ENCODE assay signal across 8 mouse cellular contexts in genomic region chr2:90580236-90581005, GRCm38 (mm10). TPM values are rescaled to one million over a fixed set of nuclear protein-coding genes. Genes with fewer than 3 reads are reported as not detected.
DNase-seq lines count a peak whose midpoint lies in the region; ATAC-seq and TF ChIP-seq lines count a peak whose summit lies in the region.

Ptprj (minus strand) TSS chr2:90580647.

- H3K9me3 ChIP-seq in ES-E14 (ENCODE audit: control insufficient read depth, insufficient read depth, low read depth, low read length), result no peaks in the 10 kb centered on the region
- no peaks in the 10 kb centered on the region for H3K9me3 ChIP-seq in forebrain, embryonic 15.5 days
- no peaks in the 10 kb centered on the region for H3K9me3 ChIP-seq in neural tube, embryonic 14.5 days (ENCODE audit: control insufficient read depth, low read length)

- H3K36me3 ChIP-seq in ES-E14 (ENCODE audit: control insufficient read depth, insufficient read depth, low read length, poor library complexity, severe bottlenecking), result no peaks in the 10 kb centered on the region
- H3K36me3 ChIP-seq in forebrain, embryonic 15.5 days, result no peaks in the 10 kb centered on the region
- no peaks in the 10 kb centered on the region for H3K36me3 ChIP-seq in neural tube, embryonic 14.5 days (ENCODE audit: control insufficient read depth, insufficient read depth, low read length)

- peak within 1 kb of the TSS; percentile 86 to 96 for H3K4me3 ChIP-seq in ES-E14 (ENCODE audit: insufficient read depth in 1 of 2, low read depth in 1 of 2, low read length in 2 of 2, poor library complexity in 1 of 2, severe bottlenecking in 1 of 2)
- peak within 1 kb of the TSS; percentile 73 for H3K4me3 ChIP-seq in forebrain, embryonic 15.5 days
- H3K4me3 ChIP-seq in lung, adult 2 months (replicated peaks; ENCODE audit: extremely low read depth, low read depth, low read length), result peak within 1 kb of the TSS; percentile 88
- peak within 1 kb of the TSS; percentile 91 for H3K4me3 ChIP-seq in neural tube, embryonic 14.5 days (ENCODE audit: low read depth, low read length)

- intact Hi-C loops in heart, postnatal 25 days (cut with DNase I), result loop anchor here (2.0 to 5.0 kb wide), 2 partner anchors 98 to 103 kb away; no protein-coding TSS in a partner anchor

- WGBS in forebrain, embryonic 15.5 days, result under 1% methylated on average over 96 of the region's 100 CpGs
- under 1% methylated on average over 96 of the region's 100 CpGs for WGBS in large intestine, adult 2 months
- WGBS in lung, adult 2 months, result under 1% methylated on average over 99 of the region's 100 CpGs
- under 1% methylated on average over 30 of the region's 100 CpGs for WGBS in neural tube, embryonic 14.5 days

- no peak for DNase-seq in ES-E14 (ENCODE audit: low read depth, low spot score)
- peak; percentile 77 for DNase-seq in cerebellum, adult 11-12 months
- peak; percentile 62 for DNase-seq in heart, postnatal 25 days (ENCODE audit: low spot score)
- no peak for DNase-seq in large intestine, adult 2 months (ENCODE audit: low read depth, low spot score)
- peak; percentile 76 for DNase-seq in lung, adult 2 months
- DNase-seq in testis, postnatal 14 days (ENCODE audit: low spot score), result peak; percentile 35

- H3K27me3 ChIP-seq in forebrain, embryonic 15.5 days, result 0 out of 2 replicates have a peak, but pooled peaks cover 3% of the 10 kb centered on the region
- H3K27me3 ChIP-seq in neural tube, embryonic 14.5 days (ENCODE audit: control insufficient read depth, insufficient read depth, low read length), result no peaks in the 10 kb centered on the region

- no peak for TF ChIP-seq CTCF in lung, adult 2 months (IDR thresholded peaks at IDR 0.05; ENCODE audit: insufficient read depth, low read length)

- peak; percentile 83 for ATAC-seq in forebrain, embryonic 15.5 days (replicated peaks)
- peak; percentile 87 for ATAC-seq in neural tube, embryonic 14.5 days (ENCODE audit: low read depth)

- peak within 1 kb of the TSS; percentile 76 for H3K9ac ChIP-seq in ES-E14 (ENCODE audit: insufficient read depth, low read depth, low read length, poor library complexity, severe bottlenecking)
- H3K9ac ChIP-seq in forebrain, embryonic 15.5 days (replicated peaks), result peak within 1 kb of the TSS; percentile 81
- peak within 1 kb of the TSS; percentile 96 for H3K9ac ChIP-seq in neural tube, embryonic 14.5 days (replicated peaks; ENCODE audit: low read depth, low read length)

- no peak within 1 kb of the TSS for H3K27ac ChIP-seq in ES-E14 (ENCODE audit: insufficient read depth, low read depth, low read length, poor library complexity, severe bottlenecking)
- H3K27ac ChIP-seq in forebrain, embryonic 15.5 days (replicated peaks), result peak within 1 kb of the TSS; percentile 83
- H3K27ac ChIP-seq in neural tube, embryonic 14.5 days (ENCODE audit: low read depth, low read length), result peak within 1 kb of the TSS; percentile 86

- TF ChIP-seq POLR2A in lung, adult 2 months (IDR thresholded peaks at IDR 0.05; ENCODE audit: borderline replicate concordance, extremely low read depth, low read depth, low read length), result peak; percentile 20; the same call in 1 of the 2 replicates

- in situ Hi-C loops in ES-E14 (cut with MboI; ENCODE audit: low sequenced_read_pairs in 2 of 2, unreplicated experiment in 2 of 2), result no loop called here

- peak within 1 kb of the TSS; percentile 65 for H3K4me2 ChIP-seq in forebrain, embryonic 15.5 days (replicated peaks)
- H3K4me2 ChIP-seq in neural tube, embryonic 14.5 days (ENCODE audit: low read depth, low read length), result peak within 1 kb of the TSS; percentile 71

- peaks cover 0 to 7% of the 10 kb centered on the region in 2 experiments; a peak in 1 of 4 replicates for H3K4me1 ChIP-seq in ES-E14 (ENCODE audit: control insufficient read depth in 2 of 2, insufficient read depth in 2 of 2, low read length in 2 of 2, poor library complexity in 1 of 2)
- H3K4me1 ChIP-seq in forebrain, embryonic 15.5 days, result peaks cover 14% of the 10 kb centered on the region
- H3K4me1 ChIP-seq in lung, adult 2 months (ENCODE audit: control insufficient read depth, insufficient read depth, low read length), result peaks cover 12% of the 10 kb centered on the region
- H3K4me1 ChIP-seq in neural tube, embryonic 14.5 days (ENCODE audit: control insufficient read depth, insufficient read depth, low read length), result 0 out of 2 replicates have a peak, but pooled peaks cover 3% of the 10 kb centered on the region

TF ChIP-seq in ES-E14, 5 proteins besides CTCF, POLR2A, EP300 and RAD21:
- TF ChIP-seq ZNF384 (IDR thresholded peaks at IDR 0.05; ENCODE audit: low read depth, low read length), result no peak
- no peak for TF ChIP-seq CHD2 (IDR thresholded peaks at IDR 0.05; ENCODE audit: low read depth, low read length)
- TF ChIP-seq MAFK (IDR thresholded peaks at IDR 0.05; ENCODE audit: insufficient read depth, low read depth, low read length), result no peak
- no peak for TF ChIP-seq HCFC1 (IDR thresholded peaks at IDR 0.05; ENCODE audit: borderline replicate concordance, insufficient read depth, low read length)
- TF ChIP-seq ZC3H11A (IDR thresholded peaks at IDR 0.05; ENCODE audit: borderline replicate concordance, low read depth, low read length), result no peak

RNA-seq across cellular contexts. Expression of gene Ptprj, which starts in this region (rescaled TPM):
- 10.7 and 17.2 TPM in 2 replicates for total RNA-seq in ES-E14 (2012; rRNA removed)
- polyA plus RNA-seq in forebrain, embryonic 15.5 days (2015; fragmentation: Nextera tagmentation; extraction: Ambion mirVana), result 3.3 and 3.7 TPM in 2 replicates
- 1 to 10 TPM; 7.2 to 7.6 TPM for total RNA-seq in heart, postnatal 25 days (2021)
- polyA plus RNA-seq in large intestine, adult 2 months (2012; rRNA removed), result 12.2 and 13.6 TPM in 2 replicates
- 10.1 and 16.0 TPM in 2 replicates for polyA plus RNA-seq in lung, adult 2 months (2012; rRNA removed)
- polyA plus RNA-seq in neural tube, embryonic 14.5 days (2014; fragmentation: Nextera tagmentation; extraction: Ambion mirVana), result 9.3 and 9.7 TPM in 2 replicates

Comparison
In these comparisons a context has a peak if more than half of its experiments do, and no peak if none do; other contexts are left out.
1. DNase-seq: peak in cerebellum, adult 11-12 months (single experiment), heart, postnatal 25 days (single experiment), lung, adult 2 months (single experiment) and testis, postnatal 14 days (single experiment); none in ES-E14 (single experiment) and large intestine, adult 2 months (single experiment).
2. Peak in every context shown above with its lines, with median percentiles within 50 percentile points of each other: H3K4me3 ChIP-seq and H3K9ac ChIP-seq.